Mouse (Mus musculus) mouse embryonic stem cell (cell line): Measurements from ENCODE around the gene Rit1.

Experiments used
- in situ Hi-C, 2 experiments: fragments of 300-500 bp; cut with MboI; formaldehyde crosslinking; loops; 1 replicate in 1 of 2; 3 replicates in 1 of 2; pipeline ENCODE4 v1.14.3; 2019 to 2020; ENCODE audit warnings: low sequenced_read_pairs in 2 of 2, low pct_unique_long_range_greater_than_20kb in 1 of 2, mixed read lengths in 1 of 2; ENCODE audit not compliant: unreplicated experiment in 1 of 2

The Rit1 gene

GRCm38 (mm10) chr3:88716399-88717197, at the start of gene Rit1:
Gene Rit1, plus strand, starts transcription at chr3:88716838.
- in situ Hi-C loops = loop anchor here (10.0 to 25.0 kb wide), 2 partner anchors 402 to 1321 kb away; no protein-coding TSS in a partner anchor

DNA sequence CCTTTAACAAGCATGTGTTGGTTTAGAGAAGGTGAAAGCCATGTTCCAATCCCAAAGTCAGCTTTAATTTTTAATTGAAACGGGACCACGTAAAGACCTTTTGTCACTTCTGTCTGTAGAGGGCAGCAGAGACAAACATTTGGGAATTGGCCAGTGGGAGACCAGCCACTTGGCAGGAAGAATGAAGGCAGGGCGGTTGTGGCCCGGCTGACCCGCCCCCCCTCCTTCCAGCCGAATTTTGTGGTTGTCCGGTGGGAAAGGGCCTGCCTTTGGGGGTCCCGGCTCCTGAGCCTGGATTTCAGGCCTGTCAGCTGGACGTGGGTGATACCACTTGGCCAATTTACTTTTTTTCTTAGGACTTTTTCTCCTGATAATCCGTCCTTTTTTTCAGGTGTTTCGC, 39.2 kb upstream of the Rit1 start:
- in situ Hi-C loops = loop anchor here in 1 of 2 experiments (5.0 kb wide), 1 partner anchor 75 kb away; no protein-coding TSS in a partner anchor

- in situ Hi-C loops = no loop called here
These were observed 32.8 kb upstream of the Rit1 start for GRCm38 (mm10) chr3:88683814-88684213.

GRCm38 (mm10) chr3:88684236-88684979, 32.2 kb upstream of the Rit1 start:
- in situ Hi-C loops = no loop called here

DNA sequence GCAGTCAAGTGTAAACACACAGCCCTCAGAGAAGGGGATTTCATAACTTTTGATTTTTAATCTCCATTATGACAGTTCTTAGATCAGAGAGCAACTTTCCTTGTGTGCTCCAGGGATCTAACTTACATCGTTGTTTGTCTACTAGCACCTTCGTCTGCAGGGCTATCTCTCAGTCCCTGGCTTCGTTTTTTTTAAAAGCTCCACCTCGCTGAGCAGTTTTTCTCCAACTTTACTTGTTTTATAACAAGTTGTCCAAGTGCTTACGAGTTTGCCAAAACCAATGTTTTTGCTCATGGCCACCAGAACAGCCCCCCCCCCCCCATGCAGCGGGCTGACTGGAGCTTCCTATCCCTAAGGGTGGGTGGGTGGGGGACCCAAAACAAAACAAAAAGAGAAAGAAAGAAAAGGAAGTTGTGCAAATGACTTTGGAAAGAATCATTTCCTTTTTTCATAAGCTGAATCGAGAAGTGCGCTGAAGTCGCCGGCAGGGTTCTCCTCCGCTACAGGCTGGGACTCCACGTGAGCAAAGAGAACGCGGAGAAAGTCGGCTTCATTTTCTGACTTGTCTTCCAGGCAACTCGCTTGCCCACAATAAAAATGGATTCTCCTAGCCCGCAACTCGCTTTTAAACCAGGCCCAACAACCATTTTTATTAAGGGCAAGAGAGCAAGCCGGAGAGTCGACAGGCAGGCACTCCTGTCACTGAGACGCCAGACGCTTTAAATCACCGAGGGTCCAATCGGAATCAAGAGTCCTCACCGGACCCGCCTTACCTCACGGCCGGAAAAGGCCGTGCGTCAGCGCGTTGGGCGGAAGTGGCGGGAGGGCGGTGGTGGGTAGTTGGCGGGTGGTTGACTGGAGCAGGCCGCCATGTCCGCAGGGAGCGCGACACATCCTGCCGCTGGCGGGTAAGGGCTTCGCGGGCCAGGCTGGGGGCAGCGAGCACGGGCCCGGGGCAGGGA, 31.4 kb upstream of the Rit1 start, which contains the start of gene Khdc4:
Khdc4 (plus strand) TSS at position 824 of the 962 bp plus-strand sequence.
- in situ Hi-C loops = no loop called here

- in situ Hi-C loops = no loop called here
These were observed 30.6 kb upstream of the Rit1 start for GRCm38 (mm10) chr3:88685958-88686451.

- in situ Hi-C loops = no loop called here
These were observed 29.7 kb upstream of the Rit1 start for GRCm38 (mm10) chr3:88686734-88687611.

- in situ Hi-C loops = no loop called here
These were observed 27.6 kb upstream of the Rit1 start for GRCm38 (mm10) chr3:88689079-88689478.

DNA sequence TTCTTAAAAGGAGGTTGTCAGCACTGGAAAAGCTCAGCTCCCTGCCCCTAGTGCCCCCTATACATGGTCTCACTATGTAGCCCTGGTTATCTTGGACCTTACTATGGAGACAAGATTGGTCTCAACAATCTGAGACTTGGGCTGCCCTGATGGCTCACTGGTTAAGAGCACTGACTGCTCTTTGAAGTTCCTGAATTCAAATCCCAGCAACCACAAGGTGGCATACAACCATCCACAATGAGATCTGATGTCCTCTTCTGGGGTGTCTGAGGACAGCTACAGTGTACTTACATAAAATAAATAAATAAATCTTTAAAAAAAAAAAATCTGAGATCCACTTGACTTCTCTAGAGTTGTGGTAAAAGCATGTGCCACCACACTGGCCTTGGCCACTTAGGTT, 21.1 kb upstream of the Rit1 start:
- in situ Hi-C loops = no loop called here

GRCm38 (mm10) chr3:88698051-88698450, 18.6 kb upstream of the Rit1 start:
- in situ Hi-C loops = no loop called here

DNA sequence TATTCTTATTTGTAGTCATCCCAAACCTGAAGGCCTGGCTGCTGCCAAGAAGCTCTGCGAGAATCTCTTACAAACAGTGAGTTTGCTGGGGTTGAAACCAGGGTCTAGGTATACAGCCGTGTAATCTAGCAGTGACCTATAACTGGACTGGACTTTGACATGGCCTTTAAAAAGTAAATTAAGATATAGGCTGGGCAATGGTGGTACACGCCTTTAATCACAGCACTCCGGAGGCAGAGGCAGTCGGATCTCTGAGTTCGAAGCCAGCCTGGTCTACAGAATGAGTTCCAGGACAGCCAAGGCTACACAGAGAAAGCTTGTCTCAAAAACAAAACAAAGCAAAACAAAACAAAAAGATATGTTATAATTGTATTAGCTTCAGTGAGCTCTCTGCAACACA, 17.8 kb upstream of the Rit1 start:
- in situ Hi-C loops = no loop called here

DNA sequence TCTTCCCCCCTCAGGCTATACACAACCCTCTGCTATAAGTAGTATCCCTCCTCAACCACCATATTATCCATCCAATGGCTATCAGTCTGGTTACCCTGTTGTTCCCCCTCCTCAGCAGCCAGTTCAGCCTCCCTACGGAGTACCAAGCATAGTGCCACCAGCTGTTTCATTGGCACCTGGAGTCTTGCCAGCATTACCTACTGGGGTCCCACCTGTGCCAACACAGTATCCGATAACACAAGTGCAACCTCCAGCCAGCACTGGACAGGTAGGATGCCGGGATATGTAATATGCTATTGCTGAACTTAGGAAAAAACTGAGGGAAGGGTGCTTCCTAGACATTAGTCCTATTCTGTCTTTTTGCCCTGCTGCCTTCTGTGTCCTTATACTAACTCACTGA, 16.4 kb upstream of the Rit1 start:
- in situ Hi-C loops = loop anchor here in 1 of 2 experiments (10.0 to 25.0 kb wide), 2 partner anchors 385 to 1337 kb away; no protein-coding TSS in a partner anchor

DNA sequence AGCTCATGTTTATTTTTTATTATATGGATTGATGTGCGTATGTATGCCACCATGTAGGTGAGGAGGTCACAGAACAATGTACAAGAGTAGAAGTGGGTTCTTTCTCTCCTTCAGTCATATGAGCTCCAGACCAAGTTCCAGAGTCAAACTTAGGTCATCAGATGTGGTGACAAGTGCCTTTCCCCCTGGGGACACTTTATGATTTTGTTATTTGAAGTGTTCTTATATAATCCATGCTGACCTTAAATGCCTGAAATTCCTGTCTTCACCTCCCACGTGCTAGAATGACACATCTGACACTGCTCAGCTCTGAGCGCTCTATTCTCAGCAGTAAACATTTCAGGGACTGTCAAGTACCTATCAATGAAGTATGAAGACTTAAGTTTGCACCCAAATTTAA, 15.4 kb upstream of the Rit1 start:
- in situ Hi-C loops = loop anchor here in 1 of 2 experiments (10.0 to 25.0 kb wide), 2 partner anchors 386 to 1336 kb away; no protein-coding TSS in a partner anchor

GRCm38 (mm10) chr3:88713709-88714108, 2.9 kb upstream of the Rit1 start:
- in situ Hi-C loops = loop anchor here (10.0 to 25.0 kb wide), 2 partner anchors 399 to 1324 kb away; no protein-coding TSS in a partner anchor

DNA sequence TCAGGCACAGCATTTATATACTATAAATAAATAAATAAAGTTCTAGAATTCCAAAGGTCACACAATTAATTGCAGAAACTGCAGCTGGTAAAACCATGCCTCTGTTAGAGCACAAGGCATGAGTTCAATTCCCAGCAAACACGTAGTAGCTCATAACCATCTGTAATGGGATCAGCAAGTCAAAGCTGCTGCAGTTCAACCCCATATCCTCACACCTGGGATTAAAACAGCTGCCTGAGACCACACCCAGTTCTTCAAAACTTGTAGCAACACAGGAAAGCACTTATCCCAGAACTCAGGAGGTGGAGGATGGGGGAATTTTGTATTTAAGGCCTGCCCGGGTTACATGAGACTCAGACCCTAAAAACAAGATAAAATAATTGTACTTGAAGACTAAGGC, 1.9 kb upstream of the Rit1 start:
- in situ Hi-C loops = loop anchor here (10.0 to 25.0 kb wide), 2 partner anchors 400 to 1323 kb away; no protein-coding TSS in a partner anchor

DNA sequence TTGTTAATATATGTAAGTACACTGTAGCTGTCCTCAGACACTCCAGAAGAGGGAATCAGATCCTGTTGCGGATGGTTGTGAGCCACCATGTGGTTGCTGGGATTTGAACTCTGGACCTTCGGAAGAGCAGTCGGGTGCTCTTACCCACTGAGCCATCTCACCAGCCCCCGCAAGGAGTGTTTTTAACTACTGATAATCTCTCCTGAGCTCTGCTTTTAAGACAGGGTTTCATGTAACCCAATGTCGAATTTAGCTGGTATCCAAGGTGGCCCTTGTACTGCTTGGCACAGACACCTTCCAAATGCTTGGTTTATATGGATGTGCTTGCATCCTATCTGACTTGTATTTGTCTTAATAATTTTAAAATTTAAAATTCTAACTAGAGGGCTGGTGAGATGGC, 922 bp upstream of the Rit1 start:
- in situ Hi-C loops = loop anchor here (10.0 to 25.0 kb wide), 2 partner anchors 401 to 1322 kb away; no protein-coding TSS in a partner anchor

DNA sequence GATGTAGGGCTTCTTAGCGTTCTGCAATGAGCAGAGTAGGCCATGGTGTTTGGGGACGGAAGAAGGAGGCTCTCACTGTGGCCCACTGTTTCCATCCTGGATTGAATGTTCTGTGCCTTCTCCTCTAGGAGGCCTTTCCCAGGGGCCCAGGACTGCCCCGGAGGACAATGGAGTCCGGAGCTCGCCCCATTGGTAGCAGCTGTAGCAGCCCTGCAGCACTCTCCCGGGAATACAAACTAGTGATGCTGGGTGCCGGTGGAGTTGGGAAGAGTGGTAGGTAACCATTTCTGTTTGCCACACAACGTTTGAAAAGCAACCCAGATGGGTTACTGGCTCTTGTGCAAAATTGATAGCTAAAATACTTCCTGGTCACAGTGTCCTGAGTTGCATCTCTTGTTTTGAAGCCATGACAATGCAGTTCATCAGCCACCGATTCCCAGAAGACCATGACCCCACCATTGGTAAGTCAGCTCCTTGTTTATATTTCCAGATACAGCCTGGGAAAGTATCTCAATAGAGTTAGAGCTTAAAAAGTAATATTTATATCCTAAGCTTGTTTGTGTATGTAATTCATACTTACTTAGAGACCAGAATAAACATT, 660 bp downstream of the Rit1 start:
- in situ Hi-C loops = loop anchor here (10.0 to 25.0 kb wide), 2 partner anchors 402 to 1320 kb away; no protein-coding TSS in a partner anchor
